Mouse (Mus musculus) limb, embryonic 11.5 days (tissue): Measurements from ENCODE around the gene Kpna2. TPM values are rescaled to one million over a fixed set of nuclear protein-coding genes. Genes with fewer than 3 reads are reported as not detected.

Experiments
- ATAC-seq: fragments of 200-750 bp; cut with Nextera tagmentation; 2 replicates; pipeline ENCODE4 v1.8.0; 2017; ENCODE audit warnings: low read depth; ENCODE audit not compliant: insufficient number of reproducible peaks, low FRiP score, low TSS enrichment
- DNase-seq: peaks from one replicate; pipeline ENCODE4 v3.0.0-alpha.2; 2015; ENCODE audit warnings: low spot score
- H3K27ac ChIP-seq: fragments of 300-500 bp; sonication (generic); replicated peaks from 2 replicates; pipeline ENCODE4 v1.5.1; 2014; ENCODE audit warnings: low read depth, mild to moderate bottlenecking, low read length
- H3K27me3 ChIP-seq: fragments of 300-500 bp; sonication (generic); 2 replicates; pipeline ENCODE4 v1.6.1; 2014; ENCODE audit warnings: mild to moderate bottlenecking, low read length, mixed read lengths; ENCODE audit not compliant: control insufficient read depth, insufficient read depth
- H3K36me3 ChIP-seq: fragments of 300-500 bp; sonication (generic); 2 replicates; pipeline ENCODE4 v1.6.1; 2014; ENCODE audit warnings: mild to moderate bottlenecking, low read length, moderate library complexity, mixed read lengths; ENCODE audit not compliant: control insufficient read depth, insufficient read depth
- H3K4me1 ChIP-seq: fragments of 300-500 bp; sonication (generic); 2 replicates; pipeline ENCODE4 v1.6.1; 2014; ENCODE audit warnings: low read length, mixed read lengths; ENCODE audit not compliant: control insufficient read depth, insufficient read depth
- H3K4me2 ChIP-seq: fragments of 300-500 bp; sonication (generic); 2 replicates; pipeline ENCODE4 v1.6.1; 2014; ENCODE audit warnings: low read depth, mild to moderate bottlenecking, moderate library complexity; ENCODE audit not compliant: severe bottlenecking
- H3K4me3 ChIP-seq: fragments of 300-500 bp; sonication (generic); 2 replicates; pipeline ENCODE4 v1.5.1; 2014; ENCODE audit warnings: low read depth, low read length
- H3K9ac ChIP-seq: fragments of 300-500 bp; sonication (generic); 2 replicates; pipeline ENCODE4 v1.6.1; 2014; ENCODE audit warnings: mild to moderate bottlenecking, low read length
- H3K9me3 ChIP-seq: fragments of 300-500 bp; sonication (generic); 2 replicates; pipeline ENCODE4 v1.6.1; 2016; ENCODE audit warnings: low read length; ENCODE audit not compliant: control insufficient read depth
- WGBS: fragments of 180-500 bp; shearing (Covaris S2); extraction: QIAGEN DNeasy Blood & Tissue Kit; methylation state at CpG from one replicate; pipeline ENCODE4 v1.1.7; 2014; 5-methylcytosine and 5-hydroxymethylcytosine counted together
- polyA plus RNA-seq: library from polyadenylated mRNA; unstranded; fragments of >200 nt; fragmentation: Nextera tagmentation; extraction: Ambion mirVana; gene quantifications from 2 replicates; pipeline ENCODE4 v1.2.1, GENCODE M21; 2014

Gene Kpna2
- polyA plus RNA-seq, 1 experiment from 2014 or later, result 640 TPM

DNA sequence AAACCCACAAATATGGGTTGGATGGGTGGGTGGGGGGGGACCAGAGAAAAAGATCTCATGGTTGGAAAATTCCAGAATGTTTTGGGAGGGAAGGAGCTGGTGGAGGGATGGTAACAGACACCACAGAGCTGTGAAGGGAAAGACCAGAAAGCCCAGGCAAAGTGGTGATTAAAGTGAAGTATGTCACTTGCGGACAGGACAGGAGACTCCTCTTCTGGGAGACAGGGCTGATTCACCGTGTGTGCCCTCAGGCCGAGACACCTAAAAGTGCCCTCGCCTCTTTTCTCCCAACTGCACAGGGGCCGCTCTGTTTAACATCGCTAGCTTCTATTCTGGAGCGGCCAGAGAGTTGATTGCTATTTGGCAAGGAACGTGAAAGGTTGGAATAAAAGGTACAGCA lies 44.8 kb downstream of the Kpna2 start:
- no peak overlapping the region for H3K9ac ChIP-seq
- H3K27me3 ChIP-seq, result no peaks in the 10 kb centered on the region
- no peak overlapping the region for H3K27ac ChIP-seq
- no peaks in the 10 kb centered on the region for H3K36me3 ChIP-seq
- no peak overlapping the region for H3K4me3 ChIP-seq
- DNase-seq, result no peak
- H3K4me1 ChIP-seq, result no peaks in the 10 kb centered on the region
- ATAC-seq, result no peak
- WGBS, result 71% methylated on average over 8 of the region's 8 CpGs
- H3K4me2 ChIP-seq, result no peak overlapping the region
- no peaks in the 10 kb centered on the region for H3K9me3 ChIP-seq

GRCm38 (mm10) chr11:106954116-106954515 lies 45.2 kb downstream of the Kpna2 start:
- Histone ChIP-seq H3K27me3 (no peaks in the 10 kb centered on the region), H3K36me3 (no peaks in the 10 kb centered on the region), H3K4me3 (no peak overlapping the region), H3K4me2 (no peak overlapping the region), H3K9ac (no peak overlapping the region), H3K27ac (no peak overlapping the region), H3K4me1 (no peaks in the 10 kb centered on the region), H3K9me3 (no peaks in the 10 kb centered on the region)
- WGBS, result 81% methylated on average over 9 of the region's 9 CpGs
- DNase-seq (no peak), ATAC-seq (no peak)

Other genes starting within 250 kb of the Kpna2 start
- 24.8 and 26.0 TPM in 2 replicates for gene Pecam1, start 248.9 kb downstream of the Kpna2 start, polyA plus RNA-seq
- gene Milr1, start 248.3 kb downstream of the Kpna2 start, polyA plus RNA-seq, result 0.89 and 1.4 TPM in 2 replicates
- gene Polg2, start 220.0 kb downstream of the Kpna2 start, polyA plus RNA-seq, result 11.3 and 11.4 TPM in 2 replicates
- gene Ddx5, start 210.4 kb downstream of the Kpna2 start, polyA plus RNA-seq, result 501 and 510 TPM in 2 replicates
- gene Cep95, start 210.3 kb downstream of the Kpna2 start, polyA plus RNA-seq, result 22.5 and 24.5 TPM in 2 replicates
- gene Smurf2, start 78.8 kb downstream of the Kpna2 start, polyA plus RNA-seq, result 21.2 and 22.5 TPM in 2 replicates
- gene 1810010H24Rik, start 26.1 kb upstream of the Kpna2 start, polyA plus RNA-seq, result 1.5 TPM in 2 replicates
- 44.1 and 46.7 TPM in 2 replicates for gene Bptf, start 132.6 kb upstream of the Kpna2 start, polyA plus RNA-seq
- 72.9 and 74.5 TPM in 2 replicates for gene Nol11, start 189.8 kb upstream of the Kpna2 start, polyA plus RNA-seq